Comparison of ENCODE assay signal across 8 mouse cellular contexts in genomic region chr10:80168038-80168661, GRCm38 (mm10). TPM values are rescaled to one million over a fixed set of nuclear protein-coding genes. Genes with fewer than 3 reads are reported as not detected.
A peak's percentile ranks its signal among the peaks of the same experiment; 100 is the strongest.
DNase-seq lines count a peak whose midpoint lies in the region; ATAC-seq and TF ChIP-seq lines count a peak whose summit lies in the region.

No protein-coding gene starts in this region.

- peaks cover 39% of the 10 kb centered on the region for H3K36me3 ChIP-seq in E14TG2a.4 (ENCODE audit: insufficient read depth, low read length)
- peaks cover 28% of the 10 kb centered on the region for H3K36me3 ChIP-seq in heart, postnatal 0 days (replicated peaks; ENCODE audit: control insufficient read depth, insufficient read depth, low read length)
- peaks cover 26% of the 10 kb centered on the region for H3K36me3 ChIP-seq in lung, embryonic 15.5 days
- peaks cover 24% of the 10 kb centered on the region; the same call in 1 of the 2 replicates for H3K36me3 ChIP-seq in thymus, adult 2 months (ENCODE audit: control insufficient read depth, insufficient read depth, low read length)

- peak; percentile 61 for ATAC-seq in heart, postnatal 0 days (ENCODE audit: insufficient read depth, low read depth)
- peak; percentile 44 for ATAC-seq in lung, embryonic 15.5 days (ENCODE audit: borderline replicate concordance, extremely low read depth, low FRiP score, low TSS enrichment)

- H3K27me3 ChIP-seq in E14TG2a.4 (ENCODE audit: insufficient read depth, low read length) = no peaks in the 10 kb centered on the region
- H3K27me3 ChIP-seq in heart, postnatal 0 days (ENCODE audit: control insufficient read depth, insufficient read depth, low read length) = no peaks in the 10 kb centered on the region
- H3K27me3 ChIP-seq in lung, embryonic 15.5 days = no peaks in the 10 kb centered on the region
- H3K27me3 ChIP-seq in thymus, adult 2 months (ENCODE audit: control insufficient read depth, insufficient read depth, low read length) = no peaks in the 10 kb centered on the region

- peak; percentile 81 for DNase-seq in c-Kit-negative CD71-positive TER-119-positive erythroid progenitor cells, embryonic 14.5 days (ENCODE audit: low read depth, low spot score)
- peak; percentile 84 for DNase-seq in fibroblast of lung, adult 2 months (ENCODE audit: low read depth)
- DNase-seq in heart, postnatal 0 days (ENCODE audit: low spot score) = peak; percentile 91
- DNase-seq in kidney, postnatal 4 days = peak; percentile 96 to 98
- peak; percentile 87 for DNase-seq in thymus, adult 2 months

- peak overlapping the region; percentile 100 for H3K27ac ChIP-seq in heart, postnatal 0 days (ENCODE audit: low read depth)
- H3K27ac ChIP-seq in lung, embryonic 15.5 days = peak overlapping the region; percentile 100
- H3K27ac ChIP-seq in olfactory bulb, adult 2 months (ENCODE audit: insufficient read depth, low read depth, low read length) = peak overlapping the region; percentile 94
- peak overlapping the region; percentile 48 for H3K27ac ChIP-seq in thymus, adult 2 months (ENCODE audit: control insufficient read depth, insufficient read depth, low read length)

- no peak for TF ChIP-seq CTCF in E14TG2a.4 (conservative IDR thresholded peaks at IDR 0.05; ENCODE audit: low read length)
- TF ChIP-seq CTCF in heart, postnatal 0 days (IDR thresholded peaks at IDR 0.05; ENCODE audit: low read depth) = no peak
- no peak for TF ChIP-seq CTCF in olfactory bulb, adult 2 months (IDR thresholded peaks at IDR 0.05; ENCODE audit: insufficient read depth, low read depth, low read length)
- no peak for TF ChIP-seq CTCF in thymus, adult 2 months (IDR thresholded peaks at IDR 0.05; ENCODE audit: borderline replicate concordance, control insufficient read depth, extremely low read depth, insufficient read depth, low read length, poor library complexity)

- TF ChIP-seq EP300 in heart, postnatal 0 days (IDR thresholded peaks at IDR 0.05; ENCODE audit: low read depth) = 0 out of 2 replicates have a peak, but pooled peaks have one; percentile 2

- no peaks in the 10 kb centered on the region for H3K9me3 ChIP-seq in E14TG2a.4 (ENCODE audit: low read length)
- no peaks in the 10 kb centered on the region for H3K9me3 ChIP-seq in heart, postnatal 0 days (replicated peaks; ENCODE audit: control insufficient read depth, low read length)
- H3K9me3 ChIP-seq in lung, embryonic 15.5 days = no peaks in the 10 kb centered on the region

- under 1% methylated on average over 47 of the region's 48 CpGs for WGBS in heart, postnatal 0 days
- WGBS in lung, embryonic 15.5 days = under 1% methylated on average over 47 of the region's 48 CpGs
- WGBS in olfactory bulb, adult 2 months = under 1% methylated on average over 48 of the region's 48 CpGs
- WGBS in thymus, adult 2 months = under 1% methylated on average over 48 of the region's 48 CpGs

- H3K4me1 ChIP-seq in E14TG2a.4 (replicated peaks; ENCODE audit: low read depth, low read length) = peaks cover 81% of the 10 kb centered on the region
- peaks cover 33% of the 10 kb centered on the region for H3K4me1 ChIP-seq in heart, postnatal 0 days (ENCODE audit: control insufficient read depth, insufficient read depth)
- H3K4me1 ChIP-seq in lung, embryonic 15.5 days = peaks cover 64% of the 10 kb centered on the region
- H3K4me1 ChIP-seq in olfactory bulb, adult 2 months (ENCODE audit: control insufficient read depth, insufficient read depth, low read length) = peaks cover 55% of the 10 kb centered on the region
- H3K4me1 ChIP-seq in thymus, adult 2 months (replicated peaks; ENCODE audit: control insufficient read depth, insufficient read depth, low read length) = peaks cover 33% of the 10 kb centered on the region

- H3K4me3 ChIP-seq in E14TG2a.4 (replicated peaks; ENCODE audit: low read length) = peak overlapping the region; percentile 95
- peak overlapping the region; percentile 90 for H3K4me3 ChIP-seq in heart, postnatal 0 days (ENCODE audit: low read depth, low read length)
- H3K4me3 ChIP-seq in lung, embryonic 15.5 days = peak overlapping the region; percentile 84
- H3K4me3 ChIP-seq in olfactory bulb, adult 2 months (ENCODE audit: insufficient read depth, low read depth, low read length) = peak overlapping the region; percentile 90
- H3K4me3 ChIP-seq in thymus, adult 2 months (ENCODE audit: control insufficient read depth, insufficient read depth, low read length) = peak overlapping the region; percentile 81

- H3K4me2 ChIP-seq in heart, postnatal 0 days (ENCODE audit: low read depth, low read length) = peak overlapping the region; percentile 69
- peak overlapping the region; percentile 62 for H3K4me2 ChIP-seq in lung, embryonic 15.5 days

- H3K9ac ChIP-seq in heart, postnatal 0 days (replicated peaks; ENCODE audit: low read depth, low read length) = peak overlapping the region; percentile 96
- H3K9ac ChIP-seq in lung, embryonic 15.5 days = peak overlapping the region; percentile 99

- TF ChIP-seq POLR2A in olfactory bulb, adult 2 months (IDR thresholded peaks at IDR 0.05; ENCODE audit: insufficient read depth, low read depth, low read length) = no peak; the same call in 1 of the 2 replicates
- TF ChIP-seq POLR2A in thymus, adult 2 months (IDR thresholded peaks at IDR 0.05; ENCODE audit: control insufficient read depth, extremely low read depth, insufficient read depth, low read length, poor library complexity) = no peak

RNA-seq across cellular contexts. Expression of gene Cirbp, which starts 2.4 kb away (rescaled TPM):
- total RNA-seq in heart, postnatal 0 days (2014; rRNA removed; ENCODE audit: low replicate concordance) = 121 and 163 TPM in 2 replicates
- 208 and 330 TPM in 2 replicates for polyA plus RNA-seq in heart, postnatal 0 days (2015; fragmentation: Nextera tagmentation; extraction: Ambion mirVana)
- 94.6 and 95.1 TPM in 2 replicates for polyA plus RNA-seq in lung, embryonic 15.5 days (2015; fragmentation: Nextera tagmentation; extraction: Ambion mirVana)
- not detected in 2 replicates for polyA plus RNA-seq in olfactory bulb, adult 2 months (2012; ENCODE audit: insufficient read depth, insufficient read length, low replicate concordance, missing spikeins)
- polyA plus RNA-seq in thymus, adult 2 months (2012; rRNA removed) = 173 and 193 TPM in 2 replicates

RNA-seq across cellular contexts. Expression of gene 1600002K03Rik, which starts 4.6 kb away (rescaled TPM):
- total RNA-seq in heart, postnatal 0 days (2014; rRNA removed; ENCODE audit: low replicate concordance) = 0.66 and 8.9 TPM in 2 replicates
- 4.6 and 5.7 TPM in 2 replicates for polyA plus RNA-seq in heart, postnatal 0 days (2015; fragmentation: Nextera tagmentation; extraction: Ambion mirVana)
- polyA plus RNA-seq in lung, embryonic 15.5 days (2015; fragmentation: Nextera tagmentation; extraction: Ambion mirVana) = 11.6 and 14.7 TPM in 2 replicates
- polyA plus RNA-seq in olfactory bulb, adult 2 months (2012; ENCODE audit: insufficient read depth, insufficient read length, low replicate concordance, missing spikeins) = not detected in 2 replicates
- polyA plus RNA-seq in thymus, adult 2 months (2012; rRNA removed) = 11.1 and 14.8 TPM in 2 replicates

RNA-seq across cellular contexts. Expression of gene Efna2, which starts 11.1 kb away (rescaled TPM):
- 2.4 and 3.0 TPM in 2 replicates for total RNA-seq in heart, postnatal 0 days (2014; rRNA removed; ENCODE audit: low replicate concordance)
- polyA plus RNA-seq in heart, postnatal 0 days (2015; fragmentation: Nextera tagmentation; extraction: Ambion mirVana) = 3.3 and 3.7 TPM in 2 replicates
- polyA plus RNA-seq in lung, embryonic 15.5 days (2015; fragmentation: Nextera tagmentation; extraction: Ambion mirVana) = 16.0 and 17.3 TPM in 2 replicates
- polyA plus RNA-seq in olfactory bulb, adult 2 months (2012; ENCODE audit: insufficient read depth, insufficient read length, low replicate concordance, missing spikeins) = not detected in 2 replicates
- polyA plus RNA-seq in thymus, adult 2 months (2012; rRNA removed) = 3.1 and 3.6 TPM in 2 replicates

RNA-seq across cellular contexts. Expression of gene Midn, which starts 20.1 kb away (rescaled TPM):
- 100 and 122 TPM in 2 replicates for total RNA-seq in heart, postnatal 0 days (2014; rRNA removed; ENCODE audit: low replicate concordance)
- polyA plus RNA-seq in heart, postnatal 0 days (2015; fragmentation: Nextera tagmentation; extraction: Ambion mirVana) = 12.4 and 15.8 TPM in 2 replicates
- polyA plus RNA-seq in lung, embryonic 15.5 days (2015; fragmentation: Nextera tagmentation; extraction: Ambion mirVana) = 17.5 and 18.6 TPM in 2 replicates
- polyA plus RNA-seq in olfactory bulb, adult 2 months (2012; ENCODE audit: insufficient read depth, insufficient read length, low replicate concordance, missing spikeins) = 128 TPM in 1 of 2 replicates, not detected in the other
- polyA plus RNA-seq in thymus, adult 2 months (2012; rRNA removed) = 342 and 374 TPM in 2 replicates

RNA-seq across cellular contexts. Expression of gene Cbarp, which starts 27.5 kb away (rescaled TPM):
- 2.8 and 5.9 TPM in 2 replicates for total RNA-seq in heart, postnatal 0 days (2014; rRNA removed; ENCODE audit: low replicate concordance)
- polyA plus RNA-seq in heart, postnatal 0 days (2015; fragmentation: Nextera tagmentation; extraction: Ambion mirVana) = 1.0 and 1.1 TPM in 2 replicates
- polyA plus RNA-seq in lung, embryonic 15.5 days (2015; fragmentation: Nextera tagmentation; extraction: Ambion mirVana) = 3.9 and 5.0 TPM in 2 replicates
- polyA plus RNA-seq in olfactory bulb, adult 2 months (2012; ENCODE audit: insufficient read depth, insufficient read length, low replicate concordance, missing spikeins) = not detected in 2 replicates
- 34.0 and 37.7 TPM in 2 replicates for polyA plus RNA-seq in thymus, adult 2 months (2012; rRNA removed)

Comparison
In these comparisons a context has a peak if more than half of its experiments do, and no peak if none do; other contexts are left out.
1. Peak in every context shown above with its lines: DNase-seq, ATAC-seq, H3K4me3 ChIP-seq and H3K27ac ChIP-seq.
2. H3K27ac ChIP-seq: peak in every context shown above with its lines; median percentile 100 in heart, postnatal 0 days; 100 in lung, embryonic 15.5 days; 94 in olfactory bulb, adult 2 months; 48 in thymus, adult 2 months.